Mouse (Mus musculus) heart, adult 9 months (tissue): ENCODE results near the gene Sec61b.
A peak's percentile ranks its signal among the peaks of the same experiment; 100 is the strongest.

Experiments
- DNase-seq, 2 experiments: peaks; one replicate each; pipeline ENCODE4 v3.0.0; 2022; ENCODE audit warnings: low spot score in 2 of 2

Gene Sec61b

GRCm38 (mm10) chr4:47491243-47491642 is 16.8 kb downstream of the Sec61b start:
- no peak for DNase-seq

GRCm38 (mm10) chr4:47492311-47493086 is 18.0 kb downstream of the Sec61b start:
- DNase-seq, result no peak

- no peak for DNase-seq
Measured at GRCm38 (mm10) chr4:47493456-47493855, 19.0 kb downstream of the Sec61b start.

- no peak for DNase-seq
Measured at GRCm38 (mm10) chr4:47494137-47494536, 19.7 kb downstream of the Sec61b start.

GRCm38 (mm10) chr4:47494686-47495085 is 20.2 kb downstream of the Sec61b start:
- DNase-seq, result no peak

GRCm38 (mm10) chr4:47497811-47498385 is 23.4 kb downstream of the Sec61b start:
- no peak for DNase-seq

- DNase-seq, result no peak
Measured at GRCm38 (mm10) chr4:47499121-47499545, 24.7 kb downstream of the Sec61b start.

GRCm38 (mm10) chr4:47502546-47502971 is 28.1 kb downstream of the Sec61b start:
- DNase-seq, result peak in 1 of 2 experiments; percentile 27

- DNase-seq, result no peak
Measured at GRCm38 (mm10) chr4:47503045-47503444, 28.6 kb downstream of the Sec61b start.

GRCm38 (mm10) chr4:47504841-47505517 is 30.5 kb downstream of the Sec61b start:
- DNase-seq, result no peak

GRCm38 (mm10) chr4:47518551-47519181 is 44.2 kb downstream of the Sec61b start:
- no peak for DNase-seq

GRCm38 (mm10) chr4:47520076-47520475 is 45.6 kb downstream of the Sec61b start:
- no peak for DNase-seq

- DNase-seq, result peak in 1 of 2 experiments; percentile 14
Measured at GRCm38 (mm10) chr4:47521884-47522605, 47.6 kb downstream of the Sec61b start.

GRCm38 (mm10) chr4:47529866-47530265 is 55.4 kb downstream of the Sec61b start:
- no peak for DNase-seq
